Mouse (Mus musculus): ENCODE data around the gene Mdh2.

DNA sequence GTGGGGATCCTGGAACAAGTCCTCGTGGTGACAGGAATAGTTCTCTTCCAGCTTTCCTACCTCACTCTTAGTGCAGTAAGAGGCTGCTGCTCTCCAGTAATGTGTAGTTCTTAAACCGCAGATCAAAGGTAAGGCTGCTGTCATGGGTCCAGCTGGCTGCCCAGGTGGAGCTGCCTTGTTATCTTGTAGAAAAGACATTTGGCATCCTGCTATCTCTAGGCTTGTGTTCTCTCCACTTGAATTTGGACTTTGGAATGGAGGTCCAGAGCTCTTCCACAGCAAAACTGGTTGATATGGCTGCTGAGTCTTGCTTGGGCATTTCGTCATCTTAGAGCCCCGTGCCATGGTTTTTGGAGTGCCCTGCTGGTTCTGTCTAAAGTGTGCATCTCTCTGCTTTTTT is 4.6 kb downstream of the Mdh2 start:
- TF ChIP-seq CTCF (IDR thresholded peaks at IDR 0.05; ENCODE audit: low read depth) (no peak), EP300 (IDR thresholded peaks at IDR 0.05; ENCODE audit: low read depth) (no peak)

Measured in heart, postnatal 0 days (tissue).